Mouse (Mus musculus): ENCODE results near the gene Tead2.
"Not testable (repeated sequence)": the region's sequence is repeated elsewhere in the genome, so short reads cannot be mapped to it uniquely, and the experiment has no call there.

The Tead2 gene

DNA sequence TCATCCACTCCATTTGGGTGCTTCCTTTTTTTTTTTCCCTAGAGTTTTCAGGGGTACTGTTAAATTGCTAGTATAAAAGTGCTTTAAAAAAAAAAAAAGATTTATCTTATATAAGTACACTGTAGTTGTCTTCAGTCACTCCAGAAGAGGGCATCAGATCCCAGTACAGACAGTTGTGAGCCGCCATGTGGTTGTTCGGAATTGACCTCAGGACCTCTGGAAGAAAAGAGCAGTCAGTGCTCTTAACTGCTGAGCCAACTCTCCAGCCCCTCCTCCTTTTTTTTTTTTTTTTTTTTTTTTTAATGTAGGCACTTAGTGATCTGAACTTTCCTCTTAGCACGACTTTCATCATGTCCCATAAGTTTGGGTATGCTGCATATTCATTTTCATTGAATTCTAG is 32.1 kb downstream of the Tead2 start:
- in situ Hi-C loops (cut with MboI, MseI) = loop anchor here in 1 of 2 experiments (25.0 kb wide), 1 partner anchor 1460 kb away; the partner anchor contains the start of genes Klk10, Klk8 and Klk9

DNA sequence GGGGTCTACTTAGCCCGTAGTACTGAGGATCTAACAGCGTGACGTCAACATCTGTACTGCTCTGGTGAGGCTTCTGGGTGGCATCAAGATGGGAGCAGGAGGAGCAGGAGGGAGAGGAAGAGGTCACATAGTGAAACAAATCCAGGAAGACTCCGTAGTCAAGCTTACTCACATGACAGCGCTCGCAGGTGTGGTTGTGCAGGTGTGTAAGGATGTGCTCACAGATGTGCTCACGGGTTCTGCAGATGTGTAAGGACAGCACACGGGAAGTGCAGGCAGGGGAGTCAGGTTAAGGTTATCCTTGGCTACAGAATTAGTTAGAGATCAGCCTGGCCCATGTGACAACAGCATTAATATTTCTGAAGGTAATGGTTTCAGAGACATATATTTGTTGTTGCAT is 38.3 kb downstream of the Tead2 start:
- in situ Hi-C loops (cut with MboI, MseI) = no loop called here

DNA sequence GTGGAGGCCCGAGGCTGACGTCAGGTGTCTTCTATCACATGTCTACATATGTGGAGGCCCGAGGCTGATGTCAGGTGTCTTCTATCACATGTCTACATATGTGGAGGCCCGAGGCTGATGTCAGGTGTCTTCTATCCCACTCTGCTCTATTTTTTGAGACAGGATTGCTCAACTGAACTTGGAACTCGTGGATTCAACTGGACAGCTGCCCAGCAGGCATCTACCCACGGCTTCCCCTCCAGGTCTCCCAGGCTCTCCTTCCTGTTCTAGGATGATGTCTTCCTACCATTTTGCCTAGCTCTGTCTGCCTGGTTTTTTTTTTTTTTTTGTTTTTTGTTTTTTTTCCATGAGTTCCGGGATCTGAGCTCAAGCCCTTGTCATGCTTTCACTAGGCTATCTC is 40.3 kb downstream of the Tead2 start:
- in situ Hi-C loops (cut with MboI, MseI) = not testable (repeated sequence)

DNA sequence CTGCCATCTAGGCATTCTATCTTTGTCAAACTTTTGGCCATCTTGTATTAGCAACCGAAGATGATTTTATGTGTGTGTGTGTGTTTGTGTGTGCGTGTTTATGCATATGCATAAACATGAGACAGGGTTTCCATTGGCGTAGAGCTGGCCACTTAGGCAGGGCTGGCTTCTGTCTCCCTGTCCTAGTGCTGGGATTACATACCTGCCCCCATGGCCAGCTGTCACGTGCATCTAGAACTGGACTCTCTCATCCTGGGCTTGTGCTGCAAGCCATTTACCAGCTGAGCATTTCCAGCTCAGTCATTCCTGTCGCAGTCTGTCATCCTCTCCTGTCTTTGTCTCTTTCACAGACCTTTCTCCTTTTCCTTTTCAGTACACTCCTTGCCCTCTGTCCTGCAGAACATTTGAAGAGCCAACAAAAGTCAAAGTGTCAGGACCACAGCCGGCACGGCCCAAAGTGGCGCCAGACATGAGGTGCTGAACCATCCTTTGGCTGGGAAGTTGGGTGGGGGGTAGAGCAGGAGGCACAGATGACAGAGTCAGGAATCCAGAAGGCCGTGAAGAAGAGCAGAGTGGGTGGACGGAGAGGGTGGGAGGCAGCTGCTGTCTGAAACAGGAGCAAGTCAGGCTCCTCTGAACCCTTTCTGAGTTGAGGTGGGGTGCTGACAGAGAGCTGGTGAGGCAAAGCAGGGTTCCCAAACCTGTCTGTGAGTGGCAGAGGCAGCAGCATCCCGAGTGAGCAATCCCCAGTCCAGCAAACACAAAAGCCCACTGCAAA is 41.7 kb downstream of the Tead2 start:
- in situ Hi-C loops (cut with MboI, MseI) = no loop called here

DNA sequence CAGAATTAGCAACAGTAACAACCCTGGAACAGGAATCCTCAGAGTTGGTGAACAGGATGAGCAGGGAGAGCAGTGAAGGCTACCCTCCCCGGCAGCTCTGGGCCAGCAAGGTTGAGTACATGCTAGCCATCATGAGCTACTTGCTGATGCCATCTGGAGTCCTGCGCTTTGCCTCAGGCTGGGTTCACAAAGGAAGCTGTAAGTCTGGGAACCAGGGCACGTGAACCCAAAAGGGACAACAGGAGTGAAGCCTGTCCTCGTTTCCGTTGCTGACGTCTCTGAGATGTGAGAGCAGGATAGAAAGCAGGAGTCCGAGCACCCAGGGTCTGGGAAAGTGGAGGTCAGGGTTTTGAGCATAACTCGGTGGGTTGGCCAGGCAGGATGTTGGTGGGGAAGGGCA is 43.7 kb downstream of the Tead2 start:
- in situ Hi-C loops (cut with MboI, MseI) = no loop called here

DNA sequence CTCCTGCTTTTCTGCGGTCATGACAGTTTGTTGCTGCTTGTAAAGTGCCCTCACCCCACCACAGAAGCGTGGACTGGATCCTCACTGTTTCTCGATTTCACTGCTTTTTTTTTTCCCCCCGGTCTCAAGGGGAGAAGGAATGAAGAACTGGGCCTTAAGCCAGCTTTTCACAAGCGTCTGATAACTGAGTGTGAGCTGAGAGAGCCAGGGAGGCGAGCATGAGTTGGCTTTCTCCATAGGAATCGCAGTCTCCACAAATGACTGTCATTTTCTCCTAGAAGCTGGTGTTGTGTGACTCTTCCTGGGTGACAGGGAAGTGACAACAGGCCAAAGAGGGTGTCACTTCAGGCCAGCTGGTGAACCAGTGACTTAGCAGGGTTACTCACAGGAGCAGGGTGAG is 46.7 kb downstream of the Tead2 start:
- in situ Hi-C loops (cut with MboI, MseI) = loop anchor here in 1 of 2 experiments (10.0 kb wide), 1 partner anchor 347 kb away; no protein-coding TSS in a partner anchor

DNA sequence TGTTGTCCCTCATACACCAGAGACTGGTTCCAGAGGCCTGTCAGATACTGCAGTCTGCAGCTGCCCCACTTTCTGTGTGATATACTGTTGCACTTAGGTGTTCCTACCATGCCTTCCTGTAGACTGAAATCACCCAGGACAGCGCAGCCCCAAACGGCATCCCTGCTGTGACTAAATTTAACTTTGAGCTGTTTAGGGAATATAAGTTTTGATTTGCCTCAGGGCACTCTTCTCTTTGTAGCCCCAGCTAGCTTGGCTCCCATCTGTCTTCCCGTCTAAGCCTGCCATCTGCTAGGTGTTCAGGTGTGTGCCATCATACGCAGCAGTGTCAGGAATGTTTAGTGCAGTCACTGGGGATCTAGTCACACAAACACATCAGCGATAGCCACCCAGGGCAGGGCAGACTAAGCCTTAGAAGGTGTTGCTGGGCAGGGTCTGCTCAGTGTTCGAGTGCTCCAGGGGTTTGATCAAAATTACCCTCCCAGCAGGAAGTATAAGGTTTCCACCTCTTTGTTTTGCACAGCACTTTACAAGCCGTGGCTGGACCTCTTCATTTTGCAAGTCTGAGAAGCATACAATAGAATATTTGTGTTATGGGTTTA is 47.6 kb downstream of the Tead2 start:
- in situ Hi-C loops (cut with MboI, MseI) = loop anchor here in 1 of 2 experiments (10.0 kb wide), 1 partner anchor 348 kb away; no protein-coding TSS in a partner anchor

DNA sequence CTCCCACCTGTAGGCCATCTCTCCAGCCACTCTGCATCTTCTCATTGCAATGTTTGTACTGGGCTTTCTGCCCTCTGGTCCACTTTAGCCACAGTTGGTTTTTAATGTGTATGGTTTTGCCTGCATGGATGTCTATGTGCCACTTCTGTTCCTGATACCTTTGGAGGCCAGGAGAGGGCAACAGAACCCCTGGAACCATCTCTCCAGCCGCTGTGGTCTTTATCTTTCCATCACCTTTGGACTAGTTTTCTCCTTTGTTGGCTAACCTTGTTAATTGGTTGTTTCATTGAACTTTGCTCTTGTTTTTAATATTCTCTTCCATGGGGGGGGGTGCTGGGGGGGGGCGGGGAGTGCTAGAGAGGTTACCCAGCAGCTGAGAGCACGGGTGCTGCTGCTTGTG is 48.8 kb downstream of the Tead2 start:
- in situ Hi-C loops (cut with MboI, MseI) = loop anchor here in 1 of 2 experiments (10.0 kb wide), 1 partner anchor 350 kb away; no protein-coding TSS in a partner anchor

DNA sequence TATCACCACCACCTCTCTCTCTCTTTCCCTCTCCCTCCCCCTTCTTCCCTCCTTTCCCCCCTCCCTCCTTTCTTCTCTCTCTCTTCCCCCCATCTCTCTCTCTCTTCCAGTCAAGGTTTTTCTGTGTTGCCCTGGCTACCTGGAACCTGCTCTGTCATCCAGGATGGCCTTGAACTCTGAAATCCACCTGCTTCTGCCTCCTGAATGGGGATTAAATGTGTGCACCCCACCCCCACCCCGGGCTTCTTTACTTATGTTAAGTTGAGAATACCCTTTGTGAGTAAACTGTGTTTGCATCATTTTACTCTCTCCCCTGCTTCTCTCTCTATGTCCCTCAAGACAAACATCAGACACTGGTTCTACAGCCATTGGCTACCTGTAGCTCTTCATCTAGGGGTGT is 50.0 kb downstream of the Tead2 start:
- in situ Hi-C loops (cut with MboI, MseI) = loop anchor here in 1 of 2 experiments (10.0 kb wide), 1 partner anchor 351 kb away; no protein-coding TSS in a partner anchor

DNA sequence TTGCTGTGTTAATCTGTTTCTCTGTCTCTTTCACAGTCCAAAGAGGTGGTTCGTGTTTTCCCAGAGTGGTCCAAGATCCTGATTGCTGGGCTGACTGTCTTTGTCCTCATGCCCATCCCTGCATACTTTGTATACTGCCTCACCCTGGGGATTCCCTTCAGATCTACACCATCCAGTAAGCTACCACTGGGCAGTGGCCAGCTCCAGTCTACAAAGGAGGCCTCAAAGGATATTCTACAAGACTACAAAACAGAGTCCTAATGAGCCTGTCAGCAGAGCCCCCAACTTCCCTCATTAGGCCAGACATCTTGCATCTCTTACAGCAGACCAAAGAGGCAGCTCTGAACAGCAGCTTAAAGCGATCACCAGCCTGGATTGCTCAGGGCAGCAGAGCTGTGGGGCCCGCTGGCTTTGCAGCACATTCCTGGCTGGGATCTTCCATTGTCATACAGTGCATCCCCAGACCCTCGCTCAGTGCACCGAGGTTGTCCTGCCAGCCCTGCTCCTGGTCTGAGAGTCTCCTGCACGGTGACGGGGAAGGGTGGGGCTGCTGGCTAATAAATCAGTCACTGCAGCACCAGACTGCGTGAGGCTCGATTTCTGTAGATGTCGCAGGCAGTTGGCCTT is 57.3 kb downstream of the Tead2 start:
- in situ Hi-C loops (cut with MboI, MseI) = loop anchor here in 1 of 2 experiments (5.0 to 10.0 kb wide), 2 partner anchors 44 to 1172 kb away; no protein-coding TSS in a partner anchor

DNA sequence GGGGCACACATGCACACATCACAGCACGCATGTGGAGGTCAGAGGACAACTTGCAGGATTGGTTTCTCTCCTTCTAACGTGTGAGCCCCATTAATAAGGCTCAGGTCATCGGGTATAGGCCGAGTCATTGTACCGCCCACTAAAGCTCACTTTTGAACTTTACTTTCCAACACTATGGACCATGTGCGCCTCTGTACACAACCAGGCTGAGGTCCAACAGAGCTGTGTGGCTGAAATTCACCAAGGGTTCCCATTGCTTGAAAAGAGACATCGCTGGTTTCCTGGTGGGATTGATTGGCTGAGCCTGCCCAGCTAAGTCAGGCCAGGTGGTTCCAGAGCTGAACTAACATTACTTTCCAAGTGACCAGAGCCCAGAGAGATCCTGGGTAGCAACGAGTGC is 58.1 kb downstream of the Tead2 start:
- in situ Hi-C loops (cut with MboI, MseI) = loop anchor here in 1 of 2 experiments (5.0 to 10.0 kb wide), 2 partner anchors 44 to 1171 kb away; no protein-coding TSS in a partner anchor

DNA sequence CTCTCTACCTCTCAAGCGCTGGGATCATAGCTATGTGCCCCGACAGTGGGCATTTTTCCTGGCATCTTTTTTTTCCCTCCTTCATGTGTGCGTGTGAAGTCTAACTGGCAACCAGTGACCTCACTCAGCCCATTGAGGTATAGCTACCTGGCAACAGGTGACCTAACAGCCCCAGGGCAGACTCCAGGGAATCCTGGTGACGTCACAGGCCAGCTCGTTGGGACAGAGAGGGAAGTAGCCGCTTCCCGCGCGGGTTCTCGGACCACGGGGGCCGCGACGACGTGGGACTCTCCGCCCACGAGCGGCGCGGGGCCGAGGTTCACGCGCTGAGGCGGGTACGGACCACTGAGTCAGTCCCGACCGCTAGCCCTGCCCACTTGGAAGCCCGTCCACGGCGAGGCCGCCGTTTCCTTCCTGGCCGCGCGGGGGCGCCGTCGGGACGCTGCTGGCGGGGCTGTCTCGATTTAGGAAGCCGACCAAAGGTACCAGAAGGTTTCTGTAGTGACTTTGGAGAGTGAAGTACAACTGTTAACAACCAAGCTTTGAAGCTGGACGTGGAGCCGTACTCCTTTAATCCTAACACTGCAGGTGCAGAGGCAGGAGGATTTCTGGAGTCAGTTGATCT is 61.7 kb downstream of the Tead2 start, which contains the start of gene Slc6a21:
Gene Slc6a21, plus strand, starts transcription at position 378 of the 625 bp plus-strand sequence.
- in situ Hi-C loops (cut with MboI, MseI) = loop anchor here in 1 of 2 experiments (10.0 kb wide), 1 partner anchor 1168 kb away; no protein-coding TSS in a partner anchor
